Mouse (Mus musculus): ENCODE measurements around the gene Fam178b. TPM values are rescaled to one million over a fixed set of nuclear protein-coding genes. Genes with fewer than 3 reads are reported as not detected.

The Fam178b gene
- polyA plus RNA-seq, 1 experiment from 2014 or later: 0.53 TPM

- WGBS: 45% methylated on average over 21 of the region's 21 CpGs
- Histone ChIP-seq H3K9ac (no peak overlapping the region), H3K4me3 (no peak overlapping the region), H3K4me2 (replicated peaks) (no peak overlapping the region), H3K27me3 (no peaks in the 10 kb centered on the region), H3K36me3 (no peaks in the 10 kb centered on the region), H3K9me3 (no peaks in the 10 kb centered on the region), H3K27ac (0 out of 2 replicates have a peak overlapping the region, but pooled peaks have one; percentile 4), H3K4me1 (peaks cover 42% of the 10 kb centered on the region)
- no peak for ATAC-seq (ENCODE audit: low FRiP score, low read depth)
Measured at GRCm38 (mm10) chr1:36567818-36568603, 115.0 kb downstream of the Fam178b start.

GRCm38 (mm10) chr1:36566425-36566824 lies 116.6 kb downstream of the Fam178b start:
- peaks cover 40% of the 10 kb centered on the region for H3K4me1 ChIP-seq
- H3K27ac ChIP-seq: no peak overlapping the region; the same call in 1 of the 2 replicates
- no peak overlapping the region for H3K9ac ChIP-seq
- no peaks in the 10 kb centered on the region for H3K27me3 ChIP-seq
- no peaks in the 10 kb centered on the region for H3K36me3 ChIP-seq
- no peak overlapping the region for H3K4me2 ChIP-seq (replicated peaks)
- WGBS: 6% methylated on average over 2 of the region's 2 CpGs
- no peak overlapping the region for H3K4me3 ChIP-seq
- 0 out of 2 replicates have a peak, but pooled peaks have one; percentile 28 for ATAC-seq (ENCODE audit: low FRiP score, low read depth)
- no peaks in the 10 kb centered on the region for H3K9me3 ChIP-seq

GRCm38 (mm10) chr1:36564101-36564500 lies 118.9 kb downstream of the Fam178b start:
- Histone ChIP-seq H3K9me3 (no peaks in the 10 kb centered on the region), H3K27me3 (no peaks in the 10 kb centered on the region), H3K4me3 (no peak overlapping the region), H3K4me1 (peaks cover 47% of the 10 kb centered on the region), H3K27ac (no peak overlapping the region), H3K4me2 (replicated peaks) (no peak overlapping the region), H3K9ac (no peak overlapping the region), H3K36me3 (no peaks in the 10 kb centered on the region)
- ATAC-seq (ENCODE audit: low FRiP score, low read depth): no peak
- 76% methylated on average over 6 of the region's 6 CpGs for WGBS

- no peak overlapping the region for H3K4me3 ChIP-seq
- no peaks in the 10 kb centered on the region for H3K27me3 ChIP-seq
- no peaks in the 10 kb centered on the region for H3K9me3 ChIP-seq
- H3K9ac ChIP-seq: no peak overlapping the region
- H3K4me2 ChIP-seq (replicated peaks): no peak overlapping the region
- no peaks in the 10 kb centered on the region for H3K36me3 ChIP-seq
- 63% methylated on average over 4 of the region's 4 CpGs for WGBS
- no peak for ATAC-seq (ENCODE audit: low FRiP score, low read depth)
- peaks cover 48% of the 10 kb centered on the region for H3K4me1 ChIP-seq
- no peak overlapping the region for H3K27ac ChIP-seq
Measured at GRCm38 (mm10) chr1:36563632-36564031, 119.4 kb downstream of the Fam178b start.

- no peak overlapping the region for H3K9ac ChIP-seq
- peaks cover 47% of the 10 kb centered on the region for H3K4me1 ChIP-seq
- no peak for ATAC-seq (ENCODE audit: low FRiP score, low read depth)
- H3K27me3 ChIP-seq: no peaks in the 10 kb centered on the region
- no peak overlapping the region for H3K27ac ChIP-seq
- H3K4me3 ChIP-seq: no peak overlapping the region
- H3K4me2 ChIP-seq (replicated peaks): no peak overlapping the region
- H3K9me3 ChIP-seq: no peaks in the 10 kb centered on the region
- WGBS: 51% methylated on average over 2 of the region's 2 CpGs
- H3K36me3 ChIP-seq: no peaks in the 10 kb centered on the region
Measured at GRCm38 (mm10) chr1:36563197-36563596, 119.8 kb downstream of the Fam178b start.

GRCm38 (mm10) chr1:36562388-36562787 lies 120.6 kb downstream of the Fam178b start:
- Histone ChIP-seq H3K4me2 (replicated peaks) (no peak overlapping the region), H3K36me3 (no peaks in the 10 kb centered on the region), H3K9ac (no peak overlapping the region), H3K4me3 (no peak overlapping the region), H3K27me3 (no peaks in the 10 kb centered on the region), H3K4me1 (peaks cover 39% of the 10 kb centered on the region), H3K9me3 (no peaks in the 10 kb centered on the region), H3K27ac (no peak overlapping the region)
- ATAC-seq (ENCODE audit: low FRiP score, low read depth): no peak
- 59% methylated on average over 4 of the region's 4 CpGs for WGBS

- Histone ChIP-seq H3K4me1 (peaks cover 32% of the 10 kb centered on the region), H3K27ac (no peak overlapping the region)
- WGBS: 32% methylated on average over 6 of the region's 6 CpGs
Measured at GRCm38 (mm10) chr1:36560903-36561302, 122.1 kb downstream of the Fam178b start.

GRCm38 (mm10) chr1:36559888-36560287 lies 123.1 kb downstream of the Fam178b start:
- 57% methylated on average over 5 of the region's 5 CpGs for WGBS
- Histone ChIP-seq H3K27me3 (no peaks in the 10 kb centered on the region), H3K4me2 (replicated peaks) (0 out of 2 replicates have a peak overlapping the region, but pooled peaks have one; percentile 98), H3K4me3 (no peak overlapping the region), H3K36me3 (peaks cover 7% of the 10 kb centered on the region), H3K9ac (no peak overlapping the region), H3K9me3 (no peaks in the 10 kb centered on the region), H3K27ac (no peak overlapping the region), H3K4me1 (peaks cover 42% of the 10 kb centered on the region)
- no peak for ATAC-seq (ENCODE audit: low FRiP score, low read depth)

More at GRCm38 (mm10) chr1:36560903-36561302, 122.1 kb downstream of the Fam178b start:
- no peaks in the 10 kb centered on the region for H3K9me3 ChIP-seq
- no peaks in the 10 kb centered on the region for H3K36me3 ChIP-seq
- no peaks in the 10 kb centered on the region for H3K27me3 ChIP-seq
- H3K9ac ChIP-seq: no peak overlapping the region
- H3K4me2 ChIP-seq (replicated peaks): no peak overlapping the region
- no peak overlapping the region for H3K4me3 ChIP-seq
- no peak for ATAC-seq (ENCODE audit: low FRiP score, low read depth)

GRCm38 (mm10) chr1:36559256-36559655 lies 123.7 kb downstream of the Fam178b start:
- peak overlapping the region; percentile 94; the same call in 1 of the 2 replicates for H3K4me3 ChIP-seq
- no peaks in the 10 kb centered on the region for H3K27me3 ChIP-seq
- no peaks in the 10 kb centered on the region for H3K9me3 ChIP-seq
- WGBS: 11% methylated on average over 4 of the region's 4 CpGs
- peaks cover 48% of the 10 kb centered on the region for H3K4me1 ChIP-seq
- peak overlapping the region; percentile 98 for H3K4me2 ChIP-seq (replicated peaks)
- peak overlapping the region; percentile 98; the same call in 1 of the 2 replicates for H3K9ac ChIP-seq
- H3K27ac ChIP-seq: peak overlapping the region; percentile 100; the same call in 1 of the 2 replicates
- no peak for ATAC-seq (ENCODE audit: low FRiP score, low read depth)
- H3K36me3 ChIP-seq: peaks cover 13% of the 10 kb centered on the region

GRCm38 (mm10) chr1:36558031-36558993 lies 124.7 kb downstream of the Fam178b start, which contains the start of gene Sema4c:
TSS of gene Sema4c (minus strand) at chr1:36558349.
- peaks cover 23% of the 10 kb centered on the region for H3K36me3 ChIP-seq
- H3K27ac ChIP-seq: peak within 1 kb of the TSS; percentile 100
- H3K27me3 ChIP-seq: no peaks in the 10 kb centered on the region
- peak within 1 kb of the TSS; percentile 94 for H3K4me3 ChIP-seq
- H3K9ac ChIP-seq: peak within 1 kb of the TSS; percentile 98
- peak; percentile 74 for ATAC-seq (ENCODE audit: low FRiP score, low read depth)
- peak within 1 kb of the TSS; percentile 98 for H3K4me2 ChIP-seq (replicated peaks)
- WGBS: 1% methylated on average over 68 of the region's 69 CpGs
- no peaks in the 10 kb centered on the region for H3K9me3 ChIP-seq
- H3K4me1 ChIP-seq: peaks cover 55% of the 10 kb centered on the region

- H3K9me3 ChIP-seq: no peaks in the 10 kb centered on the region
- peak; percentile 89 for ATAC-seq (ENCODE audit: low FRiP score, low read depth)
- WGBS: 1% methylated on average over 47 of the region's 48 CpGs
- H3K27ac ChIP-seq: peak overlapping the region; percentile 100
- H3K9ac ChIP-seq: peak overlapping the region; percentile 98
- peak overlapping the region; percentile 94 for H3K4me3 ChIP-seq
- peaks cover 30% of the 10 kb centered on the region for H3K36me3 ChIP-seq
- peak overlapping the region; percentile 98 for H3K4me2 ChIP-seq (replicated peaks)
- H3K27me3 ChIP-seq: no peaks in the 10 kb centered on the region
- peaks cover 49% of the 10 kb centered on the region for H3K4me1 ChIP-seq
Measured at GRCm38 (mm10) chr1:36557457-36558011, 125.4 kb downstream of the Fam178b start.

All from limb, embryonic 13.5 days (tissue).